Mouse (Mus musculus) MEL (cell line): Measurements from ENCODE around the gene Ly9. TPM values are rescaled to one million over a fixed set of nuclear protein-coding genes. Genes with fewer than 3 reads are reported as not detected.

Experiments used
- DNase-seq: peaks from one replicate; pipeline ENCODE4 v3.0.0; 2011; ENCODE audit warnings: low read depth, low spot score
- H3K27ac ChIP-seq: 2 replicates; pipeline ENCODE4 v1.5.1; 2012; ENCODE audit warnings: low read depth, mild to moderate bottlenecking, control low read depth, low read length, moderate library complexity; ENCODE audit not compliant: control insufficient read depth
- H3K27me3 ChIP-seq, 2 experiments: fragments of 150-350 bp in 1 of 2; sonication (generic) in 1 of 2; 2 replicates each; pipeline ENCODE4 v1.6.1; 2012; ENCODE audit warnings: low read length in 2 of 2, mild to moderate bottlenecking in 2 of 2, improper control_type of control experiment in 1 of 2, moderate library complexity in 1 of 2; ENCODE audit not compliant: insufficient read depth in 2 of 2, control insufficient read depth in 1 of 2
- H3K36me3 ChIP-seq, 2 experiments: 2 replicates each; pipeline ENCODE4 v1.6.1; 2012 to 2014; ENCODE audit warnings: low read length in 2 of 2, improper control_type of control experiment in 1 of 2, inconsistent platforms in 1 of 2, mild to moderate bottlenecking in 1 of 2; ENCODE audit not compliant: insufficient read depth in 2 of 2, control insufficient read depth in 1 of 2
- H3K4me1 ChIP-seq, 2 experiments: fragments of 150-350 bp in 1 of 2; sonication (generic) in 1 of 2; 2 replicates each; pipeline ENCODE4 v1.6.1; 2012; ENCODE audit warnings: low read length in 2 of 2, improper control_type of control experiment in 1 of 2, mild to moderate bottlenecking in 1 of 2; ENCODE audit not compliant: insufficient read depth in 2 of 2, control insufficient read depth in 1 of 2
- H3K4me3 ChIP-seq, 2 experiments: fragments of 150-350 bp in 1 of 2; sonication (generic) in 1 of 2; 2 replicates each; pipeline ENCODE4 v1.5.1; 2012; ENCODE audit warnings: low read depth in 2 of 2, low read length in 2 of 2, mild to moderate bottlenecking in 2 of 2, moderate library complexity in 2 of 2, control low read depth in 1 of 2, improper control_type of control experiment in 1 of 2; ENCODE audit not compliant: control insufficient read depth in 1 of 2, insufficient read depth in 1 of 2
- H3K79me2 ChIP-seq: 2 replicates; pipeline ENCODE4 v1.6.1; 2012; ENCODE audit warnings: mild to moderate bottlenecking, low read length, moderate library complexity; ENCODE audit not compliant: control insufficient read depth, poor library complexity, insufficient read depth
- H3K9ac ChIP-seq: 2 replicates; pipeline ENCODE4 v1.6.1; 2012; ENCODE audit warnings: low read depth, mild to moderate bottlenecking, control low read depth, low read length, moderate library complexity; ENCODE audit not compliant: control insufficient read depth, poor library complexity, severe bottlenecking
- H3K9me3 ChIP-seq: fragments of 150-350 bp; sonication (generic); replicated peaks from 2 replicates; pipeline ENCODE4 v1.6.1; 2012; ENCODE audit warnings: mild to moderate bottlenecking, low read length, improper control_type of control experiment, moderate library complexity; ENCODE audit not compliant: insufficient read depth
- BHLHE40 ChIP-seq: IDR thresholded peaks from 2 replicates; pipeline ENCODE4 v1.6.1; 2012; ENCODE audit warnings: low read depth, mild to moderate bottlenecking, inconsistent platforms, low read length, improper control_type of control experiment, borderline replicate concordance
- CTCF ChIP-seq, 3 experiments: IDR thresholded peaks in 2 of 3; conservative IDR thresholded peaks in 1 of 3; 2 replicates each; pipeline ENCODE4 v1.5.1; 2011 to 2012; ENCODE audit warnings: low read length in 3 of 3, low read depth in 2 of 3, mild to moderate bottlenecking in 2 of 3, improper control_type of control experiment in 1 of 3, inconsistent platforms in 1 of 3, mixed read lengths in 1 of 3, moderate library complexity in 1 of 3; ENCODE audit not compliant: control insufficient read depth in 1 of 3, insufficient read depth in 1 of 3, poor library complexity in 1 of 3, severe bottlenecking in 1 of 3
- EP300 ChIP-seq, 2 experiments: IDR thresholded peaks; 2 replicates each; pipeline ENCODE4 v1.6.1; 2011; ENCODE audit warnings: improper control_type of control experiment in 2 of 2, low read length in 2 of 2, low read depth in 1 of 2, mild to moderate bottlenecking in 1 of 2
- ETS1 ChIP-seq: IDR thresholded peaks from 2 replicates; pipeline ENCODE4 v1.6.1; 2012; ENCODE audit warnings: low read depth, mild to moderate bottlenecking, inconsistent platforms, low read length, improper control_type of control experiment, moderate library complexity
- HCFC1 ChIP-seq: IDR thresholded peaks from 2 replicates; pipeline ENCODE4 v1.6.1; 2012; ENCODE audit warnings: low read depth, mild to moderate bottlenecking, inconsistent platforms, low read length, improper control_type of control experiment, moderate library complexity
- JUND ChIP-seq: IDR thresholded peaks from 2 replicates; pipeline ENCODE4 v1.6.1; 2011; ENCODE audit warnings: low read depth, mild to moderate bottlenecking, improper control_type of control experiment, low read length
- MAX ChIP-seq: IDR thresholded peaks from 2 replicates; pipeline ENCODE4 v1.6.1; 2011; ENCODE audit warnings: low read length, improper control_type of control experiment
- MEF2A ChIP-seq: IDR thresholded peaks from 2 replicates; pipeline ENCODE4 v1.6.1; 2014; ENCODE audit warnings: low read depth, mild to moderate bottlenecking, inconsistent platforms, low read length, improper control_type of control experiment; ENCODE audit not compliant: poor library complexity, insufficient replicate concordance, severe bottlenecking; ENCODE audit errors: extremely low read depth
- MXI1 ChIP-seq: IDR thresholded peaks from 2 replicates; pipeline ENCODE4 v1.6.1; 2011; ENCODE audit warnings: mild to moderate bottlenecking, low read depth, low read length, improper control_type of control experiment
- MYB ChIP-seq: IDR thresholded peaks from 2 replicates; pipeline ENCODE4 v1.6.1; 2011; ENCODE audit warnings: mild to moderate bottlenecking, low read depth, low read length, improper control_type of control experiment
- MYC ChIP-seq: IDR thresholded peaks from 2 replicates; pipeline ENCODE4 v1.6.1; 2011; ENCODE audit warnings: low read depth, mild to moderate bottlenecking, low read length, improper control_type of control experiment, moderate library complexity
- NRF1 ChIP-seq: IDR thresholded peaks from 2 replicates; pipeline ENCODE4 v1.6.1; 2014; ENCODE audit warnings: low read depth, mild to moderate bottlenecking, inconsistent platforms, low read length, improper control_type of control experiment, moderate library complexity; ENCODE audit not compliant: poor library complexity, insufficient read depth, severe bottlenecking
- POLR2AphosphoS2 ChIP-seq: IDR thresholded peaks from 2 replicates; pipeline ENCODE4 v1.6.1; 2011; ENCODE audit warnings: low read length, improper control_type of control experiment
- POLR2AphosphoS5 ChIP-seq: IDR thresholded peaks from 2 replicates; pipeline ENCODE4 v1.6.1; 2012; ENCODE audit warnings: low read depth, borderline replicate concordance, mild to moderate bottlenecking, inconsistent platforms, low read length, moderate library complexity, mixed read lengths
- RAD21 ChIP-seq: IDR thresholded peaks from 2 replicates; pipeline ENCODE4 v1.6.1; 2011; ENCODE audit warnings: mild to moderate bottlenecking, low read depth, low read length, improper control_type of control experiment
- RCOR1 ChIP-seq: IDR thresholded peaks from 2 replicates; pipeline ENCODE4 v1.6.1; 2012; ENCODE audit warnings: low read depth, mild to moderate bottlenecking, inconsistent platforms, low read length, improper control_type of control experiment
- SIN3A ChIP-seq: IDR thresholded peaks from 2 replicates; pipeline ENCODE4 v1.6.1; 2012; ENCODE audit warnings: low read length, improper control_type of control experiment, inconsistent platforms
- TCF12 ChIP-seq: IDR thresholded peaks from 2 replicates; pipeline ENCODE4 v1.6.1; 2014; ENCODE audit warnings: low read depth, mild to moderate bottlenecking, inconsistent platforms, low read length, improper control_type of control experiment, moderate library complexity
- UBTF ChIP-seq: IDR thresholded peaks from 2 replicates; pipeline ENCODE4 v1.6.1; 2012; ENCODE audit warnings: low read depth, mild to moderate bottlenecking, inconsistent platforms, low read length, improper control_type of control experiment, moderate library complexity, borderline replicate concordance; ENCODE audit not compliant: insufficient read depth
- USF1 ChIP-seq: IDR thresholded peaks from 2 replicates; pipeline ENCODE4 v1.6.1; 2014; ENCODE audit warnings: low read depth, mild to moderate bottlenecking, inconsistent platforms, low read length, improper control_type of control experiment, moderate library complexity
- USF2 ChIP-seq, 2 experiments: IDR thresholded peaks; 2 replicates each; pipeline ENCODE4 v1.6.1; 2011 to 2012; ENCODE audit warnings: improper control_type of control experiment in 2 of 2, low read length in 2 of 2, borderline replicate concordance in 1 of 2, inconsistent platforms in 1 of 2, low read depth in 1 of 2, mild to moderate bottlenecking in 1 of 2; ENCODE audit not compliant: insufficient read depth in 1 of 2
- ZMIZ1 ChIP-seq: IDR thresholded peaks from 2 replicates; pipeline ENCODE4 v1.6.1; 2012; ENCODE audit warnings: low read depth, mild to moderate bottlenecking, inconsistent platforms, low read length, improper control_type of control experiment, moderate library complexity
- ZNF384 ChIP-seq: IDR thresholded peaks from 2 replicates; pipeline ENCODE4 v1.6.1; 2012; ENCODE audit warnings: low read depth, mild to moderate bottlenecking, inconsistent platforms, low read length, improper control_type of control experiment
- polyA plus RNA-seq, 2 experiments: library from polyadenylated mRNA; stranded (reverse) in 1 of 2; unstranded in 1 of 2; fragments of >175 nt in 1 of 2; fragments of >200 nt in 1 of 2; gene quantifications; 2 replicates each; pipeline versions ENCODE4 v1.2.1 to v1.2.4; 2012; ENCODE audit warnings: low replicate concordance in 2 of 2, low read depth in 1 of 2; ENCODE audit not compliant: insufficient read length in 2 of 2, insufficient read depth in 1 of 2, missing spikeins in 1 of 2
- total RNA-seq: library from RNA; depleted of rRNA; stranded (reverse); fragments of 300-350 nt; gene quantifications from 2 replicates; pipeline ENCODE4 v1.2.3, GENCODE M21; 2012

Ly9 gene
- total and polyA plus RNA-seq, 3 experiments = 0.25 TPM; not detected in 2

DNA sequence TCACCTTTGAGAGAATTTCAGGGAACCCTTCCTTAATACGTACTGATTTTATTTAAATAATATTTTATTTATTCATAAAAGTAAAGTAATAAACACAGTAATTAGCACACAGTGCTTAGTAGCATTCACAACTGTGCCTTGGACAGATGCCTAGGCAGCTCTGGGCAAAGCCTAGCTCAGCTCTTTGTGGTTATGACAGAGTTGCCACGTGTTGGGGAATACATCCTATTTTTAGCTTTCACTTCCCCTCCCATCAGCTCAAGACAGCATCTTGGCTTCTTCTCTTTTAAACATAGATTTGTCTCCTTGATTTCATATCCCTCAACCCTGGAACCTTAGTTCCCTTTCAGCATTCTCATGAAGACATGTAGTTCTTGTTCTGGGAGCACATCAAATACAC is 24.2 kb upstream of the Ly9 start:
- H3K27ac ChIP-seq = no peak overlapping the region
- no peak for TF ChIP-seq JUND
- TF ChIP-seq MYC = peak; percentile 88
- no peak for TF ChIP-seq RAD21
- no peak for TF ChIP-seq NRF1
- no peak for TF ChIP-seq CTCF (IDR thresholded peaks at IDR 0.05 in 2 of 3, conservative IDR thresholded peaks at IDR 0.05 in 1 of 3; ENCODE audit: control insufficient read depth in 1 of 3, insufficient read depth in 1 of 3, low read depth in 2 of 3, low read length in 3 of 3, poor library complexity in 1 of 3, severe bottlenecking in 1 of 3)
- peak; percentile 38; the same call in 1 of the 2 replicates for TF ChIP-seq RCOR1
- TF ChIP-seq USF2 (IDR thresholded peaks at IDR 0.05; ENCODE audit: borderline replicate concordance in 1 of 2, insufficient read depth in 1 of 2, low read depth in 1 of 2, low read length in 2 of 2) = 0 out of 4 replicates have a peak, but pooled peaks of 1 of the 2 experiments have one; percentile 21
- TF ChIP-seq MAX = peak; percentile 82
- no peak for TF ChIP-seq ZNF384
- no peak for TF ChIP-seq POLR2AphosphoS5
- no peak; the same call in 1 of the 2 replicates for TF ChIP-seq SIN3A
- no peak for TF ChIP-seq MYB
- TF ChIP-seq POLR2AphosphoS2 = no peak
- peak; percentile 64; the same call in 1 of the 2 replicates for TF ChIP-seq BHLHE40
- TF ChIP-seq TCF12 = no peak
- TF ChIP-seq ZMIZ1 = no peak
- TF ChIP-seq EP300 (IDR thresholded peaks at IDR 0.05; ENCODE audit: low read depth in 1 of 2, low read length in 2 of 2) = no peak
- peak; percentile 82 for TF ChIP-seq USF1
- TF ChIP-seq ETS1 = peak; percentile 71
- TF ChIP-seq MXI1 = peak; percentile 72
- TF ChIP-seq HCFC1 = no peak
- TF ChIP-seq MEF2A = peak; percentile 90
- TF ChIP-seq UBTF = no peak
- no peak overlapping the region for H3K4me3 ChIP-seq
- H3K9me3 ChIP-seq = no peaks in the 10 kb centered on the region
- no peak overlapping the region for H3K9ac ChIP-seq
- H3K79me2 ChIP-seq = no peaks in the 10 kb centered on the region
- H3K4me1 ChIP-seq = peaks cover 4% of the 10 kb centered on the region in 2 experiments; a peak in 3 of 4 replicates
- peaks cover 0 to 10% of the 10 kb centered on the region in 2 experiments; a peak in 2 of 4 replicates for H3K36me3 ChIP-seq
- H3K27me3 ChIP-seq = no peaks in the 10 kb centered on the region; a peak in 1 of 4 replicates
- DNase-seq = peak; percentile 63
